Mouse (Mus musculus) lung, postnatal 0 days (tissue): ENCODE measurements around the gene Srsf7.

Experiments
- CTCF ChIP-seq: IDR thresholded peaks from 2 replicates; pipeline ENCODE4 v1.5.1; 2016; ENCODE audit warnings: antibody characterized with exemption, mild to moderate bottlenecking
- EP300 ChIP-seq: IDR thresholded peaks from 2 replicates; pipeline ENCODE4 v1.6.1; 2016; ENCODE audit warnings: antibody characterized with exemption, mild to moderate bottlenecking, control low read depth

DNA sequence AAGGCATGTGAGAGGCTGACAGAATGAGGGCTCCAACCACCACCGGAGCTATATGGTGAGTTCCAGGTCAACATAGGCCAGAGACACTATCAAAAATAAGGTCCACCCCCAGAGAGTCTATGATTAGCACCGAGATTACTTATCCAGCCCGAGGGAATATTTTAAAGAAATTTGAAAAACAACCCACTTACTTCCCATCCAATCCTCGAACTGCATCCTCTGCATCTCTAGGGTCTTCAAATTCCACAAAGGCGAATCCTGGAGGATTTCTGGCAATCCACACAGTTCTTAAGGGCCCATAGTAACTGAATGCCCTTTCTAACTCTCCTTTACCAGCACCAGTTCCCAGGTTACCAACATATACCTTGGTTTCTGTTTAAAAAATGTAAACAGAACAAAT, 1.4 kb downstream of the Srsf7 start:
- no peak for TF ChIP-seq CTCF
- no peak for TF ChIP-seq EP300
